Mouse (Mus musculus) lung, adult 2 months (tissue): ENCODE data around the gene Magi2.

Experiments
- CTCF ChIP-seq: fragments of 200-500 bp; IDR thresholded peaks from 2 replicates; pipeline ENCODE4 v1.5.1; 2011; ENCODE audit warnings: mild to moderate bottlenecking, low read length, control low read depth; ENCODE audit not compliant: insufficient read depth
- POLR2A ChIP-seq: fragments of 200-500 bp; IDR thresholded peaks from 2 replicates; pipeline ENCODE4 v1.6.1; 2011; ENCODE audit warnings: low read depth, mild to moderate bottlenecking, control low read depth, low read length, borderline replicate concordance; ENCODE audit errors: extremely low read depth

GRCm38 (mm10) chr5:19429290-19429689 is 202.5 kb downstream of the Magi2 start:
- TF ChIP-seq CTCF (no peak), POLR2A (no peak)
